Mouse (Mus musculus) gonadal fat pad, adult 2 months (tissue): ENCODE data around the gene Cd86. TPM values are rescaled to one million over a fixed set of nuclear protein-coding genes. Genes with fewer than 3 reads are reported as not detected.

Experiments used
- DNase-seq: peaks from one replicate; pipeline ENCODE4 v3.0.0-alpha.2; 2012; ENCODE audit warnings: low read depth
- polyA plus RNA-seq: library from polyadenylated mRNA; depleted of rRNA; stranded (reverse); fragments of >200 nt; gene quantifications from 2 replicates; pipeline ENCODE4 v1.2.3, GENCODE M21; 2012; rRNA removed

Gene Cd86
- polyA plus RNA-seq, 1 experiment: 2.5 TPM

GRCm38 (mm10) chr16:36598265-36598664 is 67.6 kb downstream of the Cd86 start:
- no peak for DNase-seq

- DNase-seq: no peak
Observed at GRCm38 (mm10) chr16:36596671-36597410, 69.0 kb downstream of the Cd86 start.

DNA sequence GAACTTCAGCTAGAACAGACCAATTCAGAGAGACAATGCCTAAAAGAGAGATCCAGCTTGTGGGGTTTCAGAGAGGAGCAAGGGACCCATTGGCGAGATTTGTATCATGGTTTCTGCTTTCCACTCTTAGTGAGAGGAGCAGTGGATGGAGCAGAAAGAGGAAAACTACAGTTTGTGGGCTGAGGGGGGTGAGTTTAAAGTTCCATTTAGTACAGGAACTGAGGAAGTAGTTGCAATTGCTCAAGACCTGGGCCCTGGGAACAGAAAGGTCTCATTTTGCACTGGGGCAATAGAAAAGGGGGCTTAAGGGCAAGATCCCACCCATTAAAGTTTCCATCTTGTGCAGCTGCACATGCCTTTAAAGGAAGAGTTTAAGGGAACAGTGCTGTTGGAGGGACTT is 76.0 kb downstream of the Cd86 start:
- DNase-seq: no peak

DNA sequence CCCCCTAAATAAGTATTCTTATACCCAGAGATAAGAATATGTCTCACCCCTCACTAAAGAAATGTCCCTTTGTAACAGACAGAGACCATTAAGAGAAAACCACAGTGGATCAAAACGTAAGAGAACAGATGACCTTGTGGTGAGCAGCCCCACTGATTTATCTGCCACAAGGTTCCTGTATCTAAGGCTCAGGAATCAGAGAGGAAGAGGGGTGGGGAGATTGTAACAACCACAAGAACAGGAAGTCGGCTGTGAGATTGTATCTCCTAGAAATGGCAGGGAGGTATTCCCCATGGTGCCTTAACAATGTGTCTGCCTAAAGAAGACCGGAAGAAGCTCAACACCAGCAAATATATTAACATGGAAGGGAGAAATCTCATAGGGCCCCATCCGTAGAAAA is 77.9 kb downstream of the Cd86 start:
- DNase-seq: no peak

DNA sequence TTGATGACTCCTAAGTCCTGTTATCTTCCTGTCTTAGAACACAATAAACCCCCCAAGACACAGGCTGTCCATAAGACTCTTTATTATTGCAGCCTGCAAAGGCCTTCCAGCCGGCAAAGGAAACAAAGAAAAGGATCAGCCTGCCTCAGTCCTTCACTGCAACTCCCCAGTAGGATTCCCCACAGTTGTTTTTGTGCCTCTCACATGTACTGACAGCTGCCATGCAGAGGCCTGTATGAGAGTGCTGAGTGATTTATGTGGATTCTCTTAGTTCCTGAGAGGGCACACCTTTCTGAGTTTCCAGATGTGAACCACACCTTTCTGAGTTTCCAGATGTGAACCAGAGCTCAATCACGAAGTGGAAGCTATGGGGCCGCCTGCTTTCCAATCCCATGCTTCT is 83.8 kb downstream of the Cd86 start:
- no peak for DNase-seq

DNA sequence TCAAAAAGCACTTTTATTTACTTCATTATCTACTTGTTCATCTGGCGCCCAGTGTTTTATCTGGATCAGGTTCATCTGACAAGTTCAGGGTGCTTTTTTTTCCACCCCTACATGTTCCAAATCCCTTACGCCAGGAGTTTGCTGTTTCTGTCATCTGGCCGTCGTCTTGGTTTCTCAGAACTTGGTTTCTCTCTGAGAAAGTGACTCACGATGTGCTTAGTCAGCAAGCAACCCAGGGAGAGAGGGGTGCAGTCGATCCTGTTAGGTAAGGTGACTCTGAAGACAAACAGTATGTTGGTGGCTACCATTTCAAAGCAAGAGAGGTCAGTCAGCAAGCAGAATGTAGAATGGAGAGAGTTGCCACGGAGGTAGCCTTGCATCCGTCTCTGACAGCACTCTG is 93.9 kb downstream of the Cd86 start:
- DNase-seq: no peak

- DNase-seq: no peak
Observed at GRCm38 (mm10) chr16:36561386-36562338, 104.2 kb downstream of the Cd86 start, which contains the start of gene Casr. Casr (minus strand) TSS chr16:36562141.

- no peak for DNase-seq
Observed at GRCm38 (mm10) chr16:36559573-36559972, 106.3 kb downstream of the Cd86 start.

GRCm38 (mm10) chr16:36555672-36556165 is 110.2 kb downstream of the Cd86 start:
- DNase-seq: no peak

Other genes starting within 250 kb of the Cd86 start
- gene Stfa3, start 210.7 kb downstream of the Cd86 start, polyA plus RNA-seq: not detected in 2 replicates
- gene Casr, start 103.9 kb downstream of the Cd86 start, polyA plus RNA-seq: 0.14 TPM in 1 of 2 replicates, not detected in the other
- 26.4 and 37.3 TPM in 2 replicates for gene Ildr1, start 27.9 kb upstream of the Cd86 start, polyA plus RNA-seq
- gene Slc15a2, start 118.9 kb upstream of the Cd86 start, polyA plus RNA-seq: 21.4 and 31.2 TPM in 2 replicates
- gene Iqcb1, start 162.3 kb upstream of the Cd86 start, polyA plus RNA-seq: 4.5 and 4.8 TPM in 2 replicates
- gene Eaf2, start 208.9 kb upstream of the Cd86 start, polyA plus RNA-seq: 0.65 and 1.0 TPM in 2 replicates
- gene Golgb1, start 209.1 kb upstream of the Cd86 start, polyA plus RNA-seq: 114 and 124 TPM in 2 replicates